Mouse (Mus musculus): ENCODE results near the gene Zbtb8os. TPM values are rescaled to one million over a fixed set of nuclear protein-coding genes. Genes with fewer than 3 reads are reported as not detected.

Zbtb8os gene
- polyA plus RNA-seq, 1 experiment from 2014 or later, result 36.6 TPM

DNA sequence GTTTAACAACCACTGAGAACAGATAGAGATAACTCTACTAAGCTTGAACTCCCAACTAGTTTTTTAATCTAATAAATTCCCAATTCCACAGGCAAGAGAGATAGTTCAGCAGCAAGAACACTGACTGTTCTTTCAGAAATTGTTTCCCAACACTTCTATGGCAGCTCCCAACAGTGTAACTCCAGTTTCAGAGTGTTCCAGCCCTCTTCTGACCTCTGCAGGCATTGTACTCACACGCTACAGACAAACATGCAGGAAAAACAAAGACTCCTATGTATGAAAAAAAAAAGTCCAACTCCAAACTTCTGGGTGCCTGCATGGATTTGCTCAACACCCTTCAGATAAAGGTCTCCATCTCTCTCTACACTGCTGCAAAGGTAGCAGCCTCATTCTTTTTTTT lies 2.6 kb upstream of the Zbtb8os start:
- 48% methylated on average over 1 of the region's 1 CpGs for WGBS
- ATAC-seq (ENCODE audit: extremely low read depth, insufficient number of reproducible peaks, low FRiP score, low TSS enrichment), result no peak
- H3K4me2 ChIP-seq, result peak overlapping the region; percentile 78
- H3K27ac ChIP-seq (replicated peaks), result no peak overlapping the region
- no peaks in the 10 kb centered on the region for H3K27me3 ChIP-seq (replicated peaks)
- H3K4me3 ChIP-seq, result peak overlapping the region; percentile 71
- H3K36me3 ChIP-seq, result peaks cover 55% of the 10 kb centered on the region
- peak overlapping the region; percentile 98 for H3K9ac ChIP-seq
- H3K4me1 ChIP-seq, result peaks cover 34% of the 10 kb centered on the region
- no peaks in the 10 kb centered on the region for H3K9me3 ChIP-seq

DNA sequence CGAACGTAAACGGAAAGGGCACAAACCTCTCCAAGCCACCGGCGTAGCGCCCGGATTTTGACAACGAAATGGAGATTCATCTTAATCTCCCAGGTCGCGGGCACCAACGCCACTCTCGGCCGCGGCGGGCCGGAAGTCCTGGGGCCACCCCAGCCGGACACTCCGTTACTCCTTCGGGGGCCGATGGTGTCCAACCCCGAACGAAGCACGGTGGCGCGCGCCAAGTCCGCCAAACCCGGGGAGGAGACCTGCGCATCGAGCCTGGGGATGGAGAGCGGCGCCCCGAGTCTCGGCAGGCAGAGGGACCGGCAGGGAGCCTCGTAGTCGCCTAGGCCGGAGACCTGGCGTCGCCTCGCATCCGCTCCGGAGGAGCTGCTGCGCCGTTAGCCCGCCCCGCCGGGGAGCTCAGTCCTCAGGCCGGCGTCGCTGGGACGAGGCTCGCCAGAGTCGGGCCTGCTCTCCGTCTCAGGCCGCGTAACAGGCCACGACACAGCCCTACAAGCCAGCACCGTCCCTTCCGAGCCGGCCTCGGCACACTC lies 749 bp upstream of the Zbtb8os start:
- Histone ChIP-seq H3K4me1 (peaks cover 34% of the 10 kb centered on the region), H3K27me3 (replicated peaks) (no peaks in the 10 kb centered on the region), H3K9ac (peak overlapping the region; percentile 98), H3K9me3 (no peaks in the 10 kb centered on the region), H3K27ac (replicated peaks) (peak overlapping the region; percentile 94), H3K4me2 (peak overlapping the region; percentile 78), H3K36me3 (peaks cover 38% of the 10 kb centered on the region), H3K4me3 (peak overlapping the region; percentile 71)
- WGBS, result under 1% methylated on average over 62 of the region's 62 CpGs
- peak; percentile 23 for ATAC-seq (ENCODE audit: extremely low read depth, insufficient number of reproducible peaks, low FRiP score, low TSS enrichment)

DNA sequence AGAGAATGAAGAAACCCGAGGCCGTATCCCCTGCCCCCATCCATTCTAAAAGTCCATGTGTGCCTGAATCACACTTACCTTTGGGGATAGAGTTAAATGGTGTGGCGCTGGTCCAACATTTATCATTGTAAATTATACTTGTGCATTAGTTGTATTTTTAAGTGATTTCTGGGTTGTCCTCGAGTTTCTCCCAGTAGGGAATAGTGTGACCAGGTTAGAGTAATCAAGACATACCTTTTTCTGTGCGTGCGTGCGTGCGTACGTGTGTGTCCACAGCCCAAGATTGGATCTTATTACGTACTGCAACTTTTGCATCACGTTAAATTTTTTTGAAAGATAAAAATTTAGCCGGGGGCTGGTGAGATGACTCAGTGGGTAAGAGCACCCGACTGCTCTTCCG lies 796 bp downstream of the Zbtb8os start:
- Histone ChIP-seq H3K27ac (replicated peaks) (peak overlapping the region; percentile 100), H3K9ac (peak overlapping the region; percentile 88), H3K4me2 (peak overlapping the region; percentile 89), H3K4me3 (peak overlapping the region; percentile 71), H3K36me3 (peaks cover 24% of the 10 kb centered on the region), H3K9me3 (no peaks in the 10 kb centered on the region), H3K27me3 (replicated peaks) (no peaks in the 10 kb centered on the region), H3K4me1 (peaks cover 26% of the 10 kb centered on the region)
- WGBS, result 48% methylated on average over 14 of the region's 14 CpGs
- ATAC-seq (ENCODE audit: extremely low read depth, insufficient number of reproducible peaks, low FRiP score, low TSS enrichment), result no peak

DNA sequence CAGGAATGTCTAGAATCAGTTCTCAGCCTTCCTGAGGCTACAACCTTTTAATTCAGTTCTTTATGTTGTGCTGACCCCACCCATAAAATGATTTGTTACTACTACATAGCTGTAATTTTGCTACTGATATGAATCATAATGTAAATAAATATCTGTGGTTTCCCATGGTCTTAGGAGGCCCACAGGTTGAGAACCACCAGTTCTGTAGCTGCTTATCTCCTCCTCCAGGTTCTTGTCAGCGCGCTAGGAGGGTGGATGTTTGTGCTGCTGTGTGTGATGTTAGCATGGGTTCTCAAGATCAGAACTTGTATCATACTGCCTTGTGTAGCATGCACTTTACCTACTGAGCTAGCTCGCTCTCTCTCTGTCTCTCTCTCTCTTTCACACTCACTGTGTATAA lies 4.2 kb downstream of the Zbtb8os start:
- peaks cover 33% of the 10 kb centered on the region for H3K36me3 ChIP-seq
- no peak overlapping the region for H3K4me2 ChIP-seq
- no peaks in the 10 kb centered on the region for H3K9me3 ChIP-seq
- no peak overlapping the region for H3K9ac ChIP-seq
- H3K4me1 ChIP-seq, result no peaks in the 10 kb centered on the region; the same call in 1 of the 2 replicates
- ATAC-seq (ENCODE audit: extremely low read depth, insufficient number of reproducible peaks, low FRiP score, low TSS enrichment), result no peak
- no peak overlapping the region for H3K27ac ChIP-seq (replicated peaks)
- no peak overlapping the region for H3K4me3 ChIP-seq
- 70% methylated on average over 3 of the region's 3 CpGs for WGBS
- H3K27me3 ChIP-seq (replicated peaks), result no peaks in the 10 kb centered on the region

DNA sequence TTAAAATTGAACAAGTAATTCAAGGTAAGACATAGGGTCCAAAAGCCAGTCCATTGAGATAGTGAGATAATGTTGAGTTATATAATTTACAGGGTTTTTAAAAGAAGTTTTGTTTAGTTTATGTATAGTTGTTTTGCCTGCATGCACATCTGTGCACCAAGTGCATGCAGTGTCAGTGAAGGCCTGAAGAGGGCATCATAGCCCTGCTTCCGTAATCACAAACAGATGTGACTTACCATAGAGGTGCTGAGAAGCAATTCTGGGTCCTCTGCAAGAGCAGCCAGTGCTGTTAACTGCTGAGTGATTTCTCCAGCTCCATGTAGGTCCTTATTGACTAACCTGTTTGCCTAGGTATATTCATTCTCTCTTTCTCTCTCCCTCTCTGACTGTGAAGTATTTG lies 6.4 kb downstream of the Zbtb8os start:
- no peak overlapping the region for H3K4me3 ChIP-seq
- no peak overlapping the region for H3K9ac ChIP-seq
- no peak for ATAC-seq (ENCODE audit: extremely low read depth, insufficient number of reproducible peaks, low FRiP score, low TSS enrichment)
- H3K4me2 ChIP-seq, result no peak overlapping the region
- 85% methylated on average over 1 of the region's 1 CpGs for WGBS
- H3K9me3 ChIP-seq, result no peaks in the 10 kb centered on the region
- H3K4me1 ChIP-seq, result 0 out of 2 replicates have a peak, but pooled peaks cover 6% of the 10 kb centered on the region
- no peak overlapping the region for H3K27ac ChIP-seq (replicated peaks)
- no peaks in the 10 kb centered on the region for H3K27me3 ChIP-seq (replicated peaks)
- H3K36me3 ChIP-seq, result peaks cover 49% of the 10 kb centered on the region

- Histone ChIP-seq H3K36me3 (peaks cover 52% of the 10 kb centered on the region), H3K9ac (no peak overlapping the region), H3K4me3 (no peak overlapping the region), H3K27ac (replicated peaks) (no peak overlapping the region), H3K27me3 (replicated peaks) (no peaks in the 10 kb centered on the region), H3K4me1 (0 out of 2 replicates have a peak, but pooled peaks cover 6% of the 10 kb centered on the region), H3K9me3 (no peaks in the 10 kb centered on the region), H3K4me2 (no peak overlapping the region)
- no peak for ATAC-seq (ENCODE audit: extremely low read depth, insufficient number of reproducible peaks, low FRiP score, low TSS enrichment)
- WGBS, result 83% methylated on average over 2 of the region's 2 CpGs
These were observed 7.2 kb downstream of the Zbtb8os start for GRCm38 (mm10) chr4:129342705-129343104.

- Histone ChIP-seq H3K27me3 (replicated peaks) (no peaks in the 10 kb centered on the region), H3K9me3 (no peaks in the 10 kb centered on the region), H3K4me2 (no peak overlapping the region), H3K9ac (no peak overlapping the region), H3K36me3 (peaks cover 54% of the 10 kb centered on the region), H3K4me1 (0 out of 2 replicates have a peak, but pooled peaks cover 6% of the 10 kb centered on the region), H3K4me3 (no peak overlapping the region), H3K27ac (replicated peaks) (no peak overlapping the region)
- no peak for ATAC-seq (ENCODE audit: extremely low read depth, insufficient number of reproducible peaks, low FRiP score, low TSS enrichment)
- WGBS, result 60% methylated on average over 15 of the region's 15 CpGs
These were observed 11.1 kb downstream of the Zbtb8os start for GRCm38 (mm10) chr4:129346481-129347154.

GRCm38 (mm10) chr4:129350644-129351043 lies 15.1 kb downstream of the Zbtb8os start:
- Histone ChIP-seq H3K4me3 (no peak overlapping the region), H3K4me1 (0 out of 2 replicates have a peak, but pooled peaks cover 6% of the 10 kb centered on the region), H3K4me2 (no peak overlapping the region), H3K9ac (no peak overlapping the region), H3K27me3 (replicated peaks) (no peaks in the 10 kb centered on the region), H3K27ac (replicated peaks) (no peak overlapping the region), H3K36me3 (peaks cover 50% of the 10 kb centered on the region), H3K9me3 (no peaks in the 10 kb centered on the region)
- 4% methylated on average over 1 of the region's 1 CpGs for WGBS
- no peak for ATAC-seq (ENCODE audit: extremely low read depth, insufficient number of reproducible peaks, low FRiP score, low TSS enrichment)

DNA sequence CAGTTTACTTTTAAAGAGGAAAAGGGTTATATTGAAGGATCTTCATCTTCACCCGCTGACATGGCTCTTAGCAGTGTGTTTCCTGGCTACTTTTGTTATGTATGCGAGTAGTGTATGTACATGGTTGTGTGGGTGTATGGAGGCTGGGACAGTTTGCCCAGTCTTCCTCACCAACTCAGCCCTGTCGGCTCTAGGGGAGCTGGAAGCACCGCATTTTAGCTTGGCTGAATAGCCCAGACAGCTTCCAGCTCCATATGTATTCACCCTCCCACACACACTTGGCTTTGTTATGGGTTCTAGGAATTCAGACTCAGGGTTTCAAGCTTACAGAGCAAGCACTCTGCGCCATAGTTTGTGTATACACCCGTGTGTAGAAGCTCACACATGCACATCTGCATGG lies 15.6 kb downstream of the Zbtb8os start:
- ATAC-seq (ENCODE audit: extremely low read depth, insufficient number of reproducible peaks, low FRiP score, low TSS enrichment), result no peak
- Histone ChIP-seq H3K36me3 (peaks cover 51% of the 10 kb centered on the region), H3K4me1 (0 out of 2 replicates have a peak, but pooled peaks cover 4% of the 10 kb centered on the region), H3K27ac (replicated peaks) (no peak overlapping the region), H3K9ac (no peak overlapping the region), H3K9me3 (no peaks in the 10 kb centered on the region), H3K4me2 (no peak overlapping the region), H3K4me3 (no peak overlapping the region), H3K27me3 (replicated peaks) (no peaks in the 10 kb centered on the region)
- WGBS, result 67% methylated on average over 6 of the region's 6 CpGs

DNA sequence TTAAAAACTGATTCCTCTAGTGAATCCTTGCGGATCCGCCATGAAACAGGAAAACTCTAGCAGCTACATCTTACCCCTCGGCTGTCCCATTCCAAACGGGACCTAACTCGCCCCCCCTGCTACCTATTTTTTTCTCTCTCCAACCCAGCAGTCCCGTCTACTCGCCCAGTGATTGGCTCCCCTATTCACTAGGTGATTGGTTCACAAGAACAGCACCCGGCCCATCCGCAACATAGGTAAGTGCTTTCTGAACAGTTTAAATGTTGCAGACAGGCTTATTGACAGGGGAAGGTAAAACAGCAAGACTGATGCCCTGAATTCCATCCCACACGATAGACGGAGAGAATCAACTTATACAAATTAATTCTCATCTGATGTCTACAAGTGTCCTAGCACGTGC lies 17.7 kb downstream of the Zbtb8os start:
- Histone ChIP-seq H3K9me3 (no peaks in the 10 kb centered on the region), H3K27me3 (replicated peaks) (no peaks in the 10 kb centered on the region), H3K27ac (replicated peaks) (no peak overlapping the region), H3K9ac (no peak overlapping the region), H3K36me3 (peaks cover 60% of the 10 kb centered on the region), H3K4me3 (no peak overlapping the region), H3K4me1 (no peaks in the 10 kb centered on the region), H3K4me2 (no peak overlapping the region)
- WGBS, result 86% methylated on average over 12 of the region's 12 CpGs
- no peak for ATAC-seq (ENCODE audit: extremely low read depth, insufficient number of reproducible peaks, low FRiP score, low TSS enrichment)

DNA sequence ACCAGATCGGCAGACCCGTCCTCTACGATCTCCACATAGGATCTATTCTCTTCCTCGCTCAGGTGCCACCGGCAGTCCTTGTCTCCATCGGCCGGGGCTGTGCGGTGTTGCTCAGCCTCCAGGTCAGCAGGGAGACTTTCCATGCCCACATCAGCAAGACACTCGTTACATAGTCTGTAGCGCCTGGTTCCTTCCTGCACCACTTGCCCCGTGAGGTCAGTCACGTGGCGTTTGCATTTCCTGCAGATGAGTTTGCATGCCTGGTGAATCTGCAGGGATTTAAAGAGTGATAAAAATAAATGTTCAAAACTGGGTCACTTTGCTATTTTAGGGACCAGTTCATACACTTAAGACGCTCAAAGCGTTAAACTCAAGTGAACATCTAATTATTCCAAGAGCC lies 18.7 kb downstream of the Zbtb8os start:
- H3K36me3 ChIP-seq, result peaks cover 70% of the 10 kb centered on the region

More for the DNA sequence above, 18.7 kb downstream of the Zbtb8os start:
- Histone ChIP-seq H3K27me3 (replicated peaks) (no peaks in the 10 kb centered on the region), H3K4me3 (no peak overlapping the region), H3K4me1 (no peaks in the 10 kb centered on the region), H3K4me2 (no peak overlapping the region), H3K9ac (no peak overlapping the region), H3K9me3 (no peaks in the 10 kb centered on the region), H3K27ac (replicated peaks) (no peak overlapping the region)
- no peak for ATAC-seq (ENCODE audit: extremely low read depth, insufficient number of reproducible peaks, low FRiP score, low TSS enrichment)
- WGBS, result 75% methylated on average over 15 of the region's 15 CpGs
